ENCODE assay signal across 8 mouse cellular contexts in genomic region chr11:75169405-75170080, GRCm38 (mm10). TPM values are rescaled to one million over a fixed set of nuclear protein-coding genes. Genes with fewer than 3 reads are reported as not detected.
A peak's percentile ranks its signal among the peaks of the same experiment; 100 is the strongest.
DNase-seq lines count a peak whose midpoint lies in the region; ATAC-seq and TF ChIP-seq lines count a peak whose summit lies in the region.

Gene Hic1, minus strand, starts transcription at chr11:75169519.

- intact Hi-C loops in heart, adult 2 months (cut with DNase I): loop anchor here (1.0 to 10.0 kb wide), 4 partner anchors 31 to 335 kb away; partner anchors contain the start of gene Mnt

- no peaks in the 10 kb centered on the region for H3K9me3 ChIP-seq in neural tube, embryonic 13.5 days

- H3K9ac ChIP-seq in liver, adult 2 months (ENCODE audit: low read depth, low read length): peak within 1 kb of the TSS; percentile 78
- H3K9ac ChIP-seq in heart, adult 2 months (ENCODE audit: low read depth, low read length): peak within 1 kb of the TSS; percentile 85
- peak within 1 kb of the TSS; percentile 75 for H3K9ac ChIP-seq in neural tube, embryonic 13.5 days

- TF ChIP-seq POLR2A in liver, adult 2 months (IDR thresholded peaks at IDR 0.05; ENCODE audit: extremely low read depth, insufficient read depth, low read length): no peak
- TF ChIP-seq POLR2A in heart, adult 2 months (IDR thresholded peaks at IDR 0.05; ENCODE audit: insufficient read depth, low read depth, low read length): no peak

- H3K4me2 ChIP-seq in neural tube, embryonic 13.5 days: peak within 1 kb of the TSS; percentile 91

- TF ChIP-seq EP300 in heart, adult 2 months (IDR thresholded peaks at IDR 0.05; ENCODE audit: insufficient read depth, low read depth, low read length): no peak

- no peaks in the 10 kb centered on the region for H3K36me3 ChIP-seq in liver, adult 2 months (ENCODE audit: control insufficient read depth, insufficient read depth, low read length)
- peaks cover 1% of the 10 kb centered on the region for H3K36me3 ChIP-seq in heart, adult 2 months (ENCODE audit: control insufficient read depth, insufficient read depth, low read length)
- no peaks in the 10 kb centered on the region for H3K36me3 ChIP-seq in neural tube, embryonic 13.5 days

- 9% methylated on average over 23 of the region's 23 CpGs for WGBS in liver, adult 2 months
- WGBS in heart, adult 2 months: 6% methylated on average over 23 of the region's 23 CpGs
- 4% methylated on average over 23 of the region's 23 CpGs for WGBS in large intestine, adult 2 months
- 3% methylated on average over 23 of the region's 23 CpGs for WGBS in neural tube, embryonic 13.5 days

- no peak for TF ChIP-seq CTCF in liver, adult 2 months (IDR thresholded peaks at IDR 0.05; ENCODE audit: low read depth, low read length)
- TF ChIP-seq CTCF in heart, adult 2 months (IDR thresholded peaks at IDR 0.05): no peak

- H3K4me1 ChIP-seq in liver, adult 2 months (ENCODE audit: control insufficient read depth, insufficient read depth, low read length): peaks cover 7% of the 10 kb centered on the region; the same call in 1 of the 2 replicates
- H3K4me1 ChIP-seq in heart, adult 2 months (ENCODE audit: control insufficient read depth, insufficient read depth, low read length): peaks cover 12% of the 10 kb centered on the region
- peaks cover 92% of the 10 kb centered on the region for H3K4me1 ChIP-seq in neural tube, embryonic 13.5 days (replicated peaks)

- H3K27me3 ChIP-seq in liver, adult 2 months (ENCODE audit: control insufficient read depth, insufficient read depth, low read length): peaks cover 21% of the 10 kb centered on the region; the same call in 1 of the 2 replicates
- no peaks in the 10 kb centered on the region for H3K27me3 ChIP-seq in heart, adult 2 months (ENCODE audit: control insufficient read depth, insufficient read depth, low read length)
- H3K27me3 ChIP-seq in neural tube, embryonic 13.5 days: peaks cover 77% of the 10 kb centered on the region

- no peaks in the 10 kb centered on the region for H3K79me2 ChIP-seq in liver, adult 2 months (ENCODE audit: control insufficient read depth, insufficient read depth, low read length)
- no peaks in the 10 kb centered on the region; the same call in 1 of the 2 replicates for H3K79me2 ChIP-seq in heart, adult 2 months (replicated peaks; ENCODE audit: control insufficient read depth, insufficient read depth, low read length)

- peak within 1 kb of the TSS; percentile 53 for H3K27ac ChIP-seq in liver, adult 2 months (replicated peaks; ENCODE audit: insufficient read depth, low read depth, low read length)
- peak within 1 kb of the TSS; percentile 96 for H3K27ac ChIP-seq in heart, adult 2 months
- H3K27ac ChIP-seq in neural tube, embryonic 13.5 days (replicated peaks): peak within 1 kb of the TSS; percentile 62

- DNase-seq in liver, adult 2 months (ENCODE audit: extremely low read depth, low read depth, low spot score): no peak
- no peak for DNase-seq in liver
- DNase-seq in brain, adult 2 months (ENCODE audit: low read depth, low spot score): peak; percentile 32
- DNase-seq in heart, adult 2 months: peak in 1 of 2 experiments; percentile 59
- DNase-seq in large intestine, adult 2 months (ENCODE audit: low read depth, low spot score): no peak
- no peak for DNase-seq in layer of hippocampus, adult 9-10 months (ENCODE audit: low spot score)
- DNase-seq in ovary, postnatal 10 days (ENCODE audit: low spot score): no peak

- peak within 1 kb of the TSS; percentile 65 for H3K4me3 ChIP-seq in liver, adult 2 months (ENCODE audit: insufficient read depth, low read depth, low read length)
- peak within 1 kb of the TSS; percentile 65 for H3K4me3 ChIP-seq in heart, adult 2 months
- H3K4me3 ChIP-seq in neural tube, embryonic 13.5 days: peak within 1 kb of the TSS; percentile 50

- ATAC-seq in neural tube, embryonic 13.5 days (ENCODE audit: low read depth): 0 out of 2 replicates have a peak, but pooled peaks have one; percentile 2

RNA-seq across cellular contexts. Expression of gene Hic1, which starts in this region (rescaled TPM):
- 1.1 and 1.8 TPM in 2 replicates for total RNA-seq in liver, adult 2 months (2014; rRNA removed)
- polyA plus RNA-seq in liver, adult 2 months (2012; rRNA removed): 3.8 and 4.3 TPM in 2 replicates
- total RNA-seq in heart, adult 2 months (2021): 10 to 100 TPM; 12.6 to 13.6 TPM
- 15.5 and 19.6 TPM in 2 replicates for polyA plus RNA-seq in heart, adult 2 months (2012; rRNA removed)
- 13.2 and 15.0 TPM in 2 replicates for polyA plus RNA-seq in large intestine, adult 2 months (2012; rRNA removed)
- polyA plus RNA-seq in neural tube, embryonic 13.5 days (2015; fragmentation: Nextera tagmentation; extraction: Ambion mirVana): 7.4 and 9.2 TPM in 2 replicates
